Mouse (Mus musculus) adrenal gland, adult 2 months (tissue): Measurements from ENCODE around the gene Mpp6. TPM values are rescaled to one million over a fixed set of nuclear protein-coding genes. Genes with fewer than 3 reads are reported as not detected.

Experiments
- DNase-seq: peaks from one replicate; pipeline ENCODE4 v3.0.0; 2021
- polyA plus RNA-seq: library from polyadenylated mRNA; depleted of rRNA; stranded (reverse); fragments of >200 nt; gene quantifications from 2 replicates; pipeline ENCODE4 v1.2.3, GENCODE M21; 2012
- total RNA-seq, 2 experiments: library from RNA; stranded (reverse); gene quantifications; 2 replicates each; pipeline ENCODE4 v1.2.3; 2021

Gene Mpp6
- total and polyA plus RNA-seq, 3 experiments, result 0.61 to 34.1 (median 27.8) TPM

DNA sequence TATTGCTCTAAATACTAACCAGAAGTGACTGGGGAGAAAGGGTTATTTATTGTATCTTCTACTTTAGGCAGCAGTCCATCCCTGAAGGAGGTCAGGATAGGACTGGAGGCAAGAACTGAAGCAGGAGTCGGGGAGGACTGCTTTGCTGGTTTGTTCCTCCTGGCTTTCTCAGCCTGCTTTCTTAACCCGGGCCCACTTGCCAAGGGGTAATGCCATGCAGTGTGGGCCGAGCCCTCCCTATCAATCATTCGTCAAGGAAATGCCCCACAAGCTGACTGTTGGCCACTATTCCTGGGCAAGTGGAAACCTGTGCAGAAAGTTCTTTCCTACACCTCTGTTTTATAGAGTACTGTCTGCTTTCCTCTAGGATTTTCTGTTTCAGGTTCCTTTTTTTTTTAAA lies 39.3 kb downstream of the Mpp6 start:
- no peak for DNase-seq

- DNase-seq, result no peak
Measured at GRCm38 (mm10) chr6:50159842-50160241, 49.8 kb downstream of the Mpp6 start.

DNA sequence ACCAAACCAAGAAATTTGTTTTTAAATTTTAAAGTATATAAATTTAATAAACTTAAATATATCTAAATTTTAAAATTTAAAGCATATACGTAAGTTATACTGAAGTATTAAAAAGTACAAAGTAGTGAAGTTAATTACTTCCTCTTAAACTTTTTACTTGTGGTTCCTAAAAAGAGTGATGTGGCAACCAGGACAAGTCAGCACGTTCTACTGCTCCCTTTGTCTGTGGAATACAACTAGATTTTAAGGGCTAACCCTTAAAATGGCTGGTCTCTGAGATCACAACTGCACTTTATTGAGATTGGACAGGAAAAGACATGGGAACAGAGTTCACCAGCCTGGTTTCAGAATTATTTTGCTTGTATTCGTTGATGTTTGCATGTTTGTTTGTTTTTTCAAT lies 53.0 kb downstream of the Mpp6 start:
- no peak for DNase-seq

DNA sequence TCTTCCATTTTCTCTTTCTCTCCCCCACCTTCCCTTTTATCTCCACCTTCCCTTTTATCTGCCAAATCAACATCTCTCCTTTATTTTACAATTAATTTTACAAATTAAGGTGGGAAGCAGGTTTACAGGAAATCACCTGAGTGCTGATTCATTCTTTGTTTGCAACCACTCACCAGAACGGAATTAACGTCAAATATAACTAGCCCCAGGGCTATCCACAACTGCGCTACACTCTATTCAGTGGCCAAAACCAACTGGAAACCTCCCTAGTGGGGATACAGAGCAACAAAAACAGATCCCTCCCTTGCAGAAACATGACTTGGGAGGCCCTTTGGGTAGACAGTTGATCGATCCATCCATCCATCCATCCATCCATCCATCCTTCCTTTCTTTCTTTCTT lies 58.8 kb downstream of the Mpp6 start:
- DNase-seq, result no peak

DNA sequence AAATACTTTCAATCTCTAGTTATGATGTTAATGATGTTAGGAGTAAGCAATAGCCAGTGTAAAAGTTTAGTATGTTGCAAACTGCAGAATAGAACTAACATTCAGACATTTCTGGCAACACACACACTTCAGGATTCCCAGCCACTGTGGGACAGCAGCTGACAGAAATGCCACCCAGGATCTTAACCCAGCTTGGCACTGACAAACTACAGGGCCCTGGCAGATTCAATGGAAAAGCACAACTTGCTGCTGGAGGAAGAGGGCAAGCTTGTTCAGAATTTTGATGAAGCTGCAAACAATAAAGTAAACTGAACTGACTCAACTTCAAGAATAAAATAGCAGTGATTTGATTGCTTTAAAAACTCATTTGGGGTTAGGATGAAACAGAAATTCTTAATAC lies 59.7 kb downstream of the Mpp6 start:
- DNase-seq, result no peak

- no peak for DNase-seq
Measured at GRCm38 (mm10) chr6:50175736-50176135, 65.7 kb downstream of the Mpp6 start.

- DNase-seq, result no peak
Measured at GRCm38 (mm10) chr6:50180189-50180588, 70.1 kb downstream of the Mpp6 start.

- no peak for DNase-seq
Measured at GRCm38 (mm10) chr6:50187955-50188354, 77.9 kb downstream of the Mpp6 start.

DNA sequence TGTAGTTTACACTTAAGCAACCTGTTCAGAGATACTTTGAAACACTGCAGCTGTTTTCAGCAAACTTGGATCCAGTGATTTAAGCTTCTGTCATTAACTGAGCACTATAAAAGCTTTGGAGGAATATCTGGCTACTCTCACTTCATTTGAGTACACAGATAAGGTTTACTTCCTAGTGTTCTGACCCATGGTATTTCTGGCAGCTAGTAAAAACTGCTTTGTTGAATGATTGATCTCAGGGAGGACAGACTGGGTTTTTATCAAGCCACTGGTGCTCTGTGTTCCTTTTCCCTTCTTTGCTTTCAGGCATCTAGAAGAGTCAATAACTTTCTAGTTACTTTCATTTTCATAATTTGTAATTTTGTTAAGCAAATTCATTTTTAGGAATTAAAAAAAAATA lies 79.3 kb downstream of the Mpp6 start:
- no peak for DNase-seq

DNA sequence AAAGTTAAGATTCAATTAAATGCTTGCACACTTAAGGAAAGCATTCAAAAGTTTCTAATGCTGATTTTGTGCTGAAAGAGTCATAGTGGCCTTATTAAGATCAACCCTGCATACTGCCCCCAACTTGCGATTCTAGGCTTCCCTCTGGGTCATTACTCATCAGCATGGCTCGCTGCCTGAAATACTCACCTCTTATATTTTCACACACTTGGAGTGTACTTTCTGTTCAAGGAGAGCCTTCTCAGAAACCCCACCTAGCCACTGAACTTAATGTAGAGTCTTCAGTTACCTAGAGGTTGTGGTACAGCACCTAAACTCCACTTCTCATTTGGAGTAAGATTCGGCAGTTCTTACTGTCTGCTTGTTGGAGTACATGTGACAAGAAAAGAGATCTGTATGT lies 81.6 kb downstream of the Mpp6 start:
- DNase-seq, result no peak

GRCm38 (mm10) chr6:50192169-50192568 lies 82.1 kb downstream of the Mpp6 start:
- no peak for DNase-seq

GRCm38 (mm10) chr6:50192822-50193221 lies 82.8 kb downstream of the Mpp6 start:
- DNase-seq, result no peak

DNA sequence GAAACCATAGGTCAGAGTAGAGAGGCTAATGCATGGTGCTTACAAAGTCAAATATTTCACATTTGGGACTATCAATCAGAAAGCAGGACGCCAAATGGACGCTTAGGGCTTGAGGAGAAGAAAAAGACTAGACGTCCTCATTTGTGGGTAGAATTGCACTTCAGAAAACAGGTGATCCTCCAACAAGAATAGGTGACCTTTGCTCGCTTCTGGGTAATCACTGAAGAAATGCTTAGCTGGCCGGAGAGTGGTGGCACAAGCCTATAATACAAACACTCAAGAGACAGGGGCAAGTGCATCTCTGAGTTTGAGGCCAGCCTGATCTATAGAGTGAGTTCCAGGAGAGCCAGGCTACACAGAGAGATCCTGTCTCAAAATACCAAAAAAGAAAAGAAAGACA lies 83.8 kb downstream of the Mpp6 start:
- no peak for DNase-seq

GRCm38 (mm10) chr6:50204356-50204755 lies 94.3 kb downstream of the Mpp6 start:
- DNase-seq, result no peak

DNA sequence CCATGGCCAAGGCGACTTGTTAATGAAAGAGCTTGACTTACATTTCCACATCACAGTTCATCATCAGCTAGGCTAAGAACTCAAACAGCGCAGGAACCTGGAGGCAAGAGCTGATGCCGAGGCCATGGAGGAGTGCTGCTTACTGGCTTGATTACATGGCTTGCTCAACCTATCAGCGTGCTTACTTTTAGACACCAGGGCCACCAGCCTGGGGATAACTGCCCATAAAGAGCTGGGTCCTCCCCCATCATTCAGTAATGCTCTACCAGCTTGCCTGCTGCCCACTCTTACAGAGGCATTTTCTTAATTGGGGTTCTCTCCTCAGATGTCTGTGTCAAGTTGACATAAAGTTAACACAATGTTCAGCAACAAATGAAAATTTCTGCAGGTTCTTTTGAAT lies 95.1 kb downstream of the Mpp6 start:
- no peak for DNase-seq

DNA sequence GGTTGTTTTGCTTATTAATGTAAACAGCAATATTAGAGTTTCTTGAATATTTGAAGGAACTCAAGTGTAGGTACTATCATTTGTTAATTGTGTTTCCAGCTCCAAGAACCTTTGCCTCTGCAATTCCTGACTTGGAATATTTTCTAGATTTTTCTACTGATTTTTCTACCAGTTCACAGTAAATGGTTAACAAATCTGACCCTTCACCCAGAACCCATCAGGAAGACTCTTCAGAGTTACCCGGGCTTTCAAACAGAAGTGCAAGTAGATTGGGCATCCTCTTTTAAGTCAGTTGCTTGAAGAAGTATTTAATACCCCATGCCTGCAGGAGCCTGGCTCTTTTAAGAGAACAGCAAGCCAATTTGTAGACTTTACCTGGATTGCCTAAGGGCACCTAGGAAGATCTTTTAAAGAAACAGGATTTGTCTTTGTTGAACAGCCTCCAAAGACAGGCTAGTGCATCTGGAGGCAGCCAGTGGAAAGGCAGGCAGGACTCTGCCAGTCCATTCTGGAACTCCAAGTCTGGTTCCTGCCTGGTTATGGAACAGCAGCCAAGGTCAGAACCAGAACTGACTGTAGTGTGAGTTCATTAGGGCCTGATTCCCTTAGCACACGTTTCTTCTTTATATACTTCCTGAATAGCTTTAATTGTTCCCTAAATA lies 104.8 kb downstream of the Mpp6 start:
- no peak for DNase-seq

DNA sequence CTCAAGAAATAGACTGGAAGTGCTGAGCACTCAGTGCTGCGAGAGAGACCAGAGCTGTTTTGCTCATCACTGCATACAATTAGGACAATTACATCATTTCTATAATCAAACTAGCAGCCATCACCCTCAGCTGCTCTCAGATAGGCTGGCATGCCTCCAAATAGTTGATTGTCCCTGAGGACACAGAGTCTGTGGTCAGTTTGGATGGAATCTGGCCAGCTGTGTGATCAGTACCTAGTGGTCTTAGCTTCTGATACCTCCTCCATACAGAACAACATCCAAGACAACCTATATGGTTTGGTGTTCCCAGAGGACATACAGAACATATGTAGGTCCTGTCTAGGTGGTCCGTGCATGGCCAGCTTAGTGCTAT lies 105.3 kb downstream of the Mpp6 start:
- DNase-seq, result no peak

- DNase-seq, result no peak
Measured at GRCm38 (mm10) chr6:50215986-50216385, 105.9 kb downstream of the Mpp6 start.

GRCm38 (mm10) chr6:50218628-50219027 lies 108.6 kb downstream of the Mpp6 start:
- no peak for DNase-seq

GRCm38 (mm10) chr6:50219066-50219465 lies 109.0 kb downstream of the Mpp6 start:
- DNase-seq, result no peak

DNA sequence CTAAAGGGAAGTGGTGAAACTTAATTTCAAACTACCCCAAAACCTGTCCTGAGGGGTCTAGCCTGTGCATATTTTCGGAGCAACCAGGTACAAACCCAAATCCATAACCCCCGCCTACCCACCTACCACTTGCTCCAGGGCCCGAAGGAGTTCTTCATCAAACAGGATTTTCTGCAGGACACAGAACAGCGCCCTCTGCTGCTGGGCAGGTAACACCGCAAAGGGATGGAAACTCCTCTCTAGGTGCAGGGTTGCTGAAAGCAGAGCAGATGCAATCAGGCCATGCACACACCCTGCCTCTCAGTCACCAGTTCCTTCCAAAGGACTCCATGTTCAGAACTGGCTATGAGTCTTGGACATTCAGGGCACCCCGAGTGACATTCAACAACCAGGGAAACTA lies 110.8 kb downstream of the Mpp6 start:
- peak; percentile 39 for DNase-seq

- no peak for DNase-seq
Measured at GRCm38 (mm10) chr6:50222351-50222750, 112.3 kb downstream of the Mpp6 start.

DNA sequence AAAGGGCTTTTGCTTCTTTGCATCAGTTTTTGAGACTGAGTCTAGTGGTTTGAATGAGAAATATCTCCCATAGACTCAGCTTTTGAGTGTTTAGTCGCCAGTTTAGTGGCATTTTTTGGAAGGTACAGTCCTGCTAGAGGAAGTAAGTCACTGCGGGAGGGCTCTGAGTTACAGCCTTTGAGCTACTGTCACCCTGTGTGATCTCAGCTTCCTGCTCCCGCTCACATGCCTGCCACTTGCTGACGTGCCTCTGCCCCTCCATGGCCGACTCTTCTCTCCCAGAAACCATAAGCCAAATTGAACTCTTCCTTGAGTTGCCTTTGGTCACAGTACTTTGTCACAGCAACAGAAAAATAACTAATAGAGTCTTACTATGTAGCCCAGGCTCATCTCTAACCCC lies 112.9 kb downstream of the Mpp6 start:
- no peak for DNase-seq

DNA sequence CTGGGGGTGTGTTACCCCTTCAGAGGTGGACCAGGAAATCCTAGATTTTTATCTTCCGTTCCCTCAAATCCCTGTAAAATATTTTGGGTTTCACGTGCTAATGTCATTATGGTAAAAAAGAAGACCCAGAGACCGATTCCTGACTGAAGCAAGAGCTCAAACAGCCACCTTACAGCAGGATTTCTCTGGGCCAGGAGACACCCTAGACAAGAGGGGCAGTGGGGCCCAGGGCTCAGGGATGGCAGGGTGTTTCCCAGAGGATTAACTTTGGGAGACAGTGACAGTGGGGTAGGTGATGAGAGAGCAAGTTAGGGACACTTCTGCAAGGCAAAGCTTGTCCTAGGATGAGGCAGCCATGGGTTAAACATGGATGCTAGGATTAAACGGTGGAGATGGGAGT lies 113.6 kb downstream of the Mpp6 start:
- no peak for DNase-seq

- DNase-seq, result no peak
Measured at GRCm38 (mm10) chr6:50225232-50225631, 115.2 kb downstream of the Mpp6 start.
